Mouse (Mus musculus): ENCODE results near the gene Vamp9. TPM values are rescaled to one million over a fixed set of nuclear protein-coding genes. Genes with fewer than 3 reads are reported as not detected.
A peak's percentile ranks its signal among the peaks of the same experiment; 100 is the strongest.

Gene Vamp9
- total RNA-seq (2021), result under 1 TPM in 1 of 2 experiments, not detected in 1; 0.41 TPM
- long read RNA-seq, experiment 1, result 0 reads
- long read RNA-seq, experiment 2, result 0 reads

DNA sequence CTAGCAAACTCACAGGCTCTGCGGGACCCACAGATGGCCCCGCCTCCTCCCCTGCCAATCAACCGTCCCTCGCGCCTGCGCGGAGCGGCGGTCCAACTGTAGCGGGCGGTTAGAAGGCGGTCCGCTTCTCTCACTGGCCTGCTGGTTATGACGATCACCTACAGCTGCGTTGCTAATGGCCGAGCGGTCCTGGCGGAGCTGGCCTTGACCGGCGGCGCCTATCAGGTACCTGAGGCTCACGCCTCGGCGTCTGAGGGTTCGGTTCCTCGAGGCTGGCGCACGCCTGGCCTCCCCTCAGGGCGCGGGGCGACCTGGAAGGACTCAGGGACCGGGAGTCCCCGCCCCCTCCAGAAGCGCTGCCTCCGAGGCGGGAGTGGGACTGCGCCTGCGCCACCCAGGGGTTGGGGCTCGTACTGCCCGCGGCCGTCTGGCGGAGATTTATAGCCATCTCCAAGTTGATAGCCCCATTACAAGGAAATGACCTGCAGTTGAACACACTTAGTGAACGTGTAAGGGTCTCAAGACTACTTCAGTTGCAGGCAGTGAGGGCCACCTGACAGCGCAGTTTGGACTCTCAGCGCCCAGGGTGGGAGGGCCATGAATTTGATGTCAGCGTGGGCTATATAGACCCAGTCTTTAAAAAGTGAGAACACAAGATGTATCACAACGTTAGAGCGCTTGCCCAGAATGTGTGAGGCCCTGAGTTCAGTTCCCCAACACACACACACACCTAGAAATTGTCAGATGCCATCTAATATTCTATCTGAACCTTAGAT, at the start of gene Vamp9:
Gene Vamp9, plus strand, starts transcription at position 74 of the 776 bp plus-strand sequence.
- DNase-seq (ENCODE audit: low spot score in 2 of 2), result peak; percentile 90 to 95

DNA sequence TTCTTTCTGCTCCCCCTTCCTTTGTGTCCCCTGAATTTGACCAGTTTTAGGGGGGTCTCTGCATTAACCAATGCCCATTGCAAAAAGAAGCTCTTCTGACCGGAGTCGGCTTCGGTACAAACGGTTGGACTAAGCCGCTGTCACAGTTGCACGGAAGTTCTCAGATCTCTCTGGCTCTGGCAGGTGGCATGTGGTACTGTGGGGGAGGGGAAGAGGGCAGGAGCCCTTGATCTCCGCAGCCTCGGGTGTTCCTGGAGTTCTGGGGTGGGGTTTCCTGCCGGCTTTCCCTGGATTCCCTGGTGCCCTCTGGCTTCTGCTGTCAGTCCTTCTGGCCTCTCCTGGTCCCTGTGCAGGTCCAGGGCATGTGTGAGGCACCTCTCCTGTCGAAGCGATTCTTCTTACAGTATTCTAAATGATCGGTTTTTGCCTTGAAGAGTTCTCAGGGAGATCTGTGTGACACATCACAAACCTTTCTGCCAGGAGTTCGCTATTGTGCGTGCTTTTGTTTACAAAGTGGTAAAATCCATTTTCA, 48.9 kb upstream of the Vamp9 start:
- DNase-seq (ENCODE audit: low spot score in 2 of 2), result no peak

DNA sequence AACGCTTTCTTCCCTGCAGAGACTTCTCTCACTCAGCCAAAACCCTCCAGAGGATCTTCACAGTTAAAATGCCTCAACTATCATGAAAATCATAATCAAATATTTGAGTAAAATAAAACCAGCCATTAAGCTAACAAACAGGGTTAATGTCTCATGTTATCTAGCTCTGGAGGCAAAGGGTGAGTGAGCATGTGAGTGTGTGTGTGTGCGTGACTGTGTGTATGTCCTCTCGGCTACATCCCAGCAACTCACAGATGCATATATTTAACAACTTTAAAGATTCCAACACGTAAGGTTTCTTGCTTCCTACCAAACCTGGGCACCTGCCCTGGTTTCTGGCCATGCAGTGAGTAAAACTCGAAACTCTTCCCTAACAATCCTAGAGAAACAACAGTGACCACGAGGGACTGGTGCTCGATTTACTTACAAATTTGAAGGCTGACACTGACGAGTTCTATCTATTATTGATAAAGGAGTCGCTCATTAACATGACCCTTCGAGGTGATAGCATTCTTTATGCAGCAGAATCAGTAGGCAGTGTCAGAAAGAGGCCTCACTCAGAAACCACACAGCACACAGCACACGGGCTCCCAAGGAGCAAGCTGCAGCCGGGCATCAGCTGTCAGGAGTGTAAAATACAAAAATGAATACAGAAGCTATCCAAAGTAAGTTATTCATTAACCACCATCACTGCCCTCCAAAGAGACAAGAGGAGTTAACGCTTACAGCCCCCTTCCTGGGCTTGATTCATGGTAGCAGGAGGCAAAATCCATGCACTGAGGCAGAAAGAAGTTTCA, 46.2 kb upstream of the Vamp9 start:
- DNase-seq (ENCODE audit: low spot score in 2 of 2), result no peak

DNA sequence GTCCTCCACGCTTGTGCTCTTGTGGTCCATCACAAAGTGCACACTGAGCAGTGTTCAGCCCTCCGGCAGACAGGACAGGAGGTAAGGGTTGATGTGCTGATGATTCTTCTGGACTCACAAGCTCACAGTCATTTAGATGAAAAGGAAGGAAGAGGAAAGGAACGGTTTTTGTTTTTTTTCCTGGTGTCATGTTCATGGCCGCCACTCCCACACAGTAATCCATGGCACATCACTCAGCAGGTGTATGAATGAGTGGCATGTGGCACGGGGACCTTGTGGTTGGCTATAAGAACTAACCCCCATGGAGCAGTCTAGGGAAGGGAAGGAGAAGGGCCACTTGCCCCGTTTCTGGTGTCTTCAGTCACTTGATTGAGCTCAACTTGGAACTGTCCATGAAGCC, 44.2 kb upstream of the Vamp9 start:
- no peak for DNase-seq (ENCODE audit: low spot score in 2 of 2)

DNA sequence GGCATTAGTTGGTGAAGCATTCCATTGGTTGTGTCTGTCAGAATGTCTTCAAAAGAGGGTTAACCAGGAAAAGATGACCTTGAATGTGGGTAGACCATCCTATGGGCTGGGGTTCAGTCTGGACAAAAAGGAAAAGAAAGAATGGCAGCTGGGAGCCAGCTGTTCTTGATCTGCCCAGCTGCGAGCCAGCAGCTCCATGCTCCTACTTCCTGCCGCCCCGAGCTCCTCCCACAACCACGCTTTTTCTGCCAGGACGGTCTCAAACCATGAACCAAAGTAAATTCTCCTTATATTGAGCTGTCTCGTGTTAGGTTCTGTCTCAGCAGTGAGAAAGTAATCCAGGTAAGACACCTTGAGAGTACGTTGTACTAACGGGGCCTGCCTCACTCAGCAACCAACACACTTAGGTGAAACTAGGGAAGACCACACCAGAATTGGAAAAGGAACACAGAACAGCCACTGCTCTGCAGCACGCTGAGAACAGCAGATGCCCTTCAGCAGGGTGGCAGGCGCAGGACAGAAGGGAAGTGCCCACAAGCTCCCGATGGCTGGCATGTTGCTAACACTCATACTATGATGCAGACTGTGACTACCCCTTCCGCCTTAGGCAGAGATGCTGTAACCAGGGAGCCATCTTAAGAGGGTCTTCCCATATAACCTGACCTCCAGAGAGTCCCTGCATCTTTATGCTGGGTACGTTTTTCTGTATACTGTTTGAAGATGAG, 42.2 kb upstream of the Vamp9 start:
- DNase-seq (ENCODE audit: low spot score in 2 of 2), result no peak

DNA sequence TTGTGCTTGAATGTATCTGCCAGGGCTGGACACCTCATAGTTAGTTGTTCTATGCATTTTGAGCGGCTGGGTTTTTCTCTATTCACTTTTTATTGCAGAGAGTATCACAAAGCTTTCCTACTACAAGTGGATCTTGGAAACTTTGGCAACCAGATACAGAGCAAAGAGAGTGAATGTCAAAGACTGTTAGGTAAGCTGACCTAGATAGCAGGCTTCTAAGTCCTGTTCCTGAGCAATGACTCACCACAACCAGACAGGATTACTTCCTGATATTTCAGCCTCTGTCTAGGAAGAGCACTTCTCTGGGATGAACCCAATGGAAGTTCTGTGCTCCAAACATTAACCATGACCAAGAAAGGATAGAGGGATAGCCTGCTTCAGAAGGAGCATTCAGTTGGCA, 40.3 kb upstream of the Vamp9 start:
- no peak for DNase-seq (ENCODE audit: low spot score in 2 of 2)

DNA sequence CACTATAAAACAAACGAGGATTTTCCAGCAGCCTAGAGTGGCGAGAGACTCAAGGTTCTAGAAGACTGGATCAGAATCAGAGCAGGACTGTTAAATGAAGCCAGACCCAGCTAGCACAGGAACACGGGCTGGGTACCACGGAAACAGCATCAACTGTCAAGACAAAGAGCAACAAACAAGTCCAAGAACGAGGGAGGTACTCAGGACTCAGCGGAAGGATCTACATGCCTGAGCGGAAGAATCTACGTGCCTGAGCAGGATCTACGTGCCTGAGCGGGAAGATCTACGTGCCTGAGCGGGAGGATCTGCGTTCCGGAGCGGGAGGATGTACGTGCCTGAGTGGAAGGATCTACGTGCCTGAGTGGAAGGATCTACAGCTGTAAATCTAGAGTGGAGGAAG, 37.8 kb upstream of the Vamp9 start:
- DNase-seq (ENCODE audit: low spot score in 2 of 2), result no peak

DNA sequence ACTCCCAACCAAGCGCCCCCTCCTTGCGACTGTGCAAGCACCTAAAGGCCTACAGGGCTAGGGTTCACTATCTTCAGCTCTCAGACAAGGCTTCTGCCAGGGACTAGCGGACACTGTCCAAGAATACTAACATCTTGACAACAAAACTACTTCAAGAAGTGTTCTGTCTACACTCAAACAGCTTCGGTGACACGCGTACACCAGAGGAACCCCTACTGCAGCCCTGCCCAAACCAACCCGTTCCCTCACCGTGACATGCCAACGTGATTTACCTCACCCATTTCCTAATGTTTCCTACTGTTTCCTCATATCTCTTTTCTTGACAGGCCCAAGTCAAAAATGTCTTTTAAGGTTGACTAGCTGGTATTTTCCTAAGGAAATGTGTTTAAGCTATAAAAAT, 37.1 kb upstream of the Vamp9 start:
- no peak for DNase-seq (ENCODE audit: low spot score in 2 of 2)

DNA sequence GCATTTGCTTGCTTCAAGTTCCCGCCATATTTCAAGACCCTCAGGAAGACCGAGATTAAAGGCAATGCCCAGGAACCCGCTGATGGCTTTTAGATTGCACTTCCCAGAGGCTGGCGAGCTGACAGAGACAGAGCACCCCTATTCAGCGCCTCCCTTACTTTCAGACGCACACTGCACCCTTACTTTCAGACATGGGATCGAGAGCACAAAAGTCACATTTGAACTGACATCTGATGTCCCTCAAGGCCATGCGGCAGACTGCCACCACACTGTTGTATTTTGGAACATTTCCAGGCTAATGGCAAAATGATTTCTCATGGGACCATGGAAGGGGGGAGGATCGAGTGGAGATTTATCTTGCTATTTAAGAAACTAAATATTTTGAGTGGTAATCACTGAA, 28.5 kb upstream of the Vamp9 start:
- no peak for DNase-seq (ENCODE audit: low spot score in 2 of 2)

DNA sequence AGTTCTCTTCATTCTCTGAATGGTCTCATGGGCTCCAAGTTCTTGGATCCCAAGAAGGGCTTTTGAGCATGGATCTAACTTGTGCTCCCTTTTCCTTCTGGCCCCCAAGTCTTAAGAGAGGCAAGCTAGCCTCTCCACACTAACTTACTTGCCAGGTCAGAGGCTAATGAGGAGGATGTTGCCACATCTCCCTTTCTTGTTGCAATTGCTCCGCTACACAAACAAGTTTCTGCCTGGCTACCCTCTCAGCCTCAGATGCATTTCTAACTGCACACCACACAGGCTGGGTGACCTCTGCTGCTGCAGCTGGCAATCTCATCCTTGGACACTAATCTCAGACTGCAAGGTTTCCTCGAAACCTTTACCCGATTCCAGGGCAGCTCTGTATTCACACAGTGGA, 23.6 kb upstream of the Vamp9 start:
- DNase-seq (ENCODE audit: low spot score in 2 of 2), result no peak

DNA sequence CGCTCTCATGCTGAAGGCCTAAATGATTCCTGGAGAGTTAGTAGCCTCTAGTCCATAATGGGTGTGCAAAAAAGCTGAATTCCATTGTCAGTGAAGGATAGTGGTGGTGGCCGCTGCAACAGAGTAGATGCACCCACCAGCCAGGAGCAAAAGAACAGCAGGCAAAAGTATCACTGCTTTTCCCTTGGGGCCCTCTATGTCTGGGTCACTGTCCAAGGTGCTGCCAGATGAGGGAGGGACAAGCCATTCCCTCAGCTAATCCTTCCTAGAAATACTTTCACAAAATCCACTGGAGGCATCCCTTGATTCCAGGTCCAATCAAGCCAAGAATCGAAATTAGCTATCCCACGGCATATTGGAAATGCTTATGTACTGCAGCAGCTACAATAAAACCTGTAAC, 22.0 kb upstream of the Vamp9 start:
- no peak for DNase-seq (ENCODE audit: low spot score in 2 of 2)

DNA sequence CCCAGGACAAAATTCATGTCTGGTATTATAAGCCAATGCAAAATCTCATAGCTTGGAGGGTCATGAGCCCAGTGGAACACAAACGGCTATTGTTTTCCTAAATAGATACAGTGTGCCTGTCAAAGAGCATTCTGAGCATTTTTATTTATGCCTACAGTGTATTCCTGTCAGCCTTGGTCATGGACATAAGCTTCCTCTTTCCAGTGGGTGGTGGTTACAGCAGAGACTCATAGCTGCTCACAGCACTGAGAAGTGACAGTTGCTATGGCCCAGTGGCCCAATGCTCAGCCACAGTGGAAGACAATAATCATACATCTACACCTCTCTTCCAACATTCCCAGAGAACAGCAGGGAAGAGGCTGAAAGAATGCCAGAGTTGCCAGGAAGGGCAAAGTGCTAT, 18.9 kb upstream of the Vamp9 start:
- no peak for DNase-seq (ENCODE audit: low spot score in 2 of 2)

DNA sequence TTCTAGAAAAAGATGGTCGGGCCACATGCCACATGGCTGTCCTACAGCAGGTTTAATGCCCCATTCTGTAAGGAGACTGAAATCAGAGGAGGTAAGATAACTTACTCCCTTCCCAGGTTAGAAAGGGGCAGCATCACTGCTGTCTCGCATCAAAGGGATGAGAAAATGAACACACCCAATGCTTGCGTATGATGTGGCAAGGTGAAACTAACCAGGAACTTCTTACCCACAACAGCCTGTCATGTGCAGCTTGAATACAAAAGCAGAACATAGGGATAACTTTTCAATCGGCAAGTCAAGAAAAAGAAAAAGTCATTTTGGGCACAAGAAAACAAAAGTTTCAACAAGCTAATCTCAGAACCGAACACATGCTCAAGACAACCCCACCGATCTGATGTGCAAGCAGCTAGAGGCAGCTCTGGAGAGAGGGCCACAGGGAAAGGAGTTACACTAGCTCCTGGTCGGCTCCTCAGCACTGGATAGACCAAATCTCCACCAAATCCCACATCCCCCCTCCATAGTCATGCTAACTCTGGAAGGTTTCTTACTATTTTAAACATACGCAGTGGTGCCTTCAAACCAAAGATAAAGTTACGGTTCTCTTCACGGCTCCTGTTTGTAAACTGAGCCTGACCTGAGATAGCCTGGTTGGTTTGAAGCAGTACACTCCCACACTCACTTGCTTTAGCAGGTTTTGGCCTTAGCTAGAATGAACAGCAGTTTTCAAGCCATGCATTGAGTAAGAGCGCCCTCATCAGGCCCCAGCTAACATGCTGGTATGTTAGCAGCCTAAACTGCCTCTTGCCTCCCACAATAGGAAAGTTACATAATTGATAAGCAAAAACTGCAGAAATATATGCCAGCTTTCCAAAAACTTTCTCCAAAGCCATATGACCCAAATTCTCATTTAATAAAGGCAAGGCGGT, 14.3 kb upstream of the Vamp9 start:
- DNase-seq (ENCODE audit: low spot score in 2 of 2), result peak in 1 of 2 experiments; percentile 27

DNA sequence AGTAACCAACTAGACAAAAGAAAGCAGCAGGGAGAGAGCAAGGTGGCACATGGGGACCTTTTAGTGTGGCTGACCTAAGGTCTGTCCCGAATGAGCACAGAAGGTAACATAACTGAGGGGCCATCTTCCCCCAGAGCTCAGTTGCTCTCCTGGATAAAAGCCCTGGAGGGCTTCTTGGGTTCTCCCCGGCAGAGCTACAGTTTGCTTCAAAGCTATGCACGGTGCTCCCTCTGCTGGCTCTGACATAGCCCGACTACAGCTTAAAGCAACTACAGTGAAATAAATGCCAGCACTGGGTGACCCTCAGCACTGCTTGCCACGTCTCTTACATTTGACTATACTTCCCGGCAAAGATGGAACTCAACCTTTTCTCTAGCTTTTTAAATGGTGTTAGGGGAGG, 6.0 kb upstream of the Vamp9 start:
- peak in 1 of 2 experiments; percentile 40 for DNase-seq (ENCODE audit: low spot score in 2 of 2)

DNA sequence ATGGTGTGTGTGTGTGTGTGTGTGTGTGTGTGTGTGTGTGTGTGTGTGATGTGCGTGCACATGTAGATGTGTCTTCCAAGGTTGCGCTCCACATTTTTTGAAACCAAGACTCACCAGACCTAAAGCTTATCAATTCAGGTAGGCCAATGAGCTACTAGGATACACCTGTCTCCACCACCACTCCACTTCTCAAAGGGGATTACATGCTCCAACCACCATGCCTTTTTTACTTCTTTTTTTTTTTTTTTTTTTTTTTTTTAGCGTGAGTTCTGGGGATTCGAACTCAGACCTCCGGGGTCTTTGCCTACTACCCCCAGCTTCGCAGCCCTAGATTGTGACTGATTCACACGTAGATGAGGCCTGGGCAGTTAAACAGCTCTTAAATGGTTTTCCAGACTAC, 323 bp upstream of the Vamp9 start:
- no peak for DNase-seq (ENCODE audit: low spot score in 2 of 2)

DNA sequence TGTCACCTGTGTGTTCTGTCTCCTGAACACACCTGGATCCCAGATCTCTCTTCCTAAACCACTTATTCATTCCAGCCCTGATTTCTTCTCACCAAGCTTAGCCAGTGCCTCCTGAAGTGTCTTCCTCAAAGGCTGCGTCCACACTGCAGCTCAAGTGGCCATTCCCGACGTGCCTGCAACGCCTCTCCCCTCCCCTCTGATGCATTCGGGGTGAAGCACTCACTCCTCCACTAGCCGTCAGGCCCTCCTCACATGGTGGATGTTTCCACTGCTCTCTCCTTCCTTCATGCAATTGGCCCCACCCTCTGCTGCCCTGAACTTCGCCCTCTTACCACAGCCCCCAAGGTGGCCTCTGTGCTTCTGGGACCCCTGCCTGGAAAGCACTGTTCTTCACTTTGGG, 9.4 kb downstream of the Vamp9 start:
- no peak for DNase-seq (ENCODE audit: low spot score in 2 of 2)

DNA sequence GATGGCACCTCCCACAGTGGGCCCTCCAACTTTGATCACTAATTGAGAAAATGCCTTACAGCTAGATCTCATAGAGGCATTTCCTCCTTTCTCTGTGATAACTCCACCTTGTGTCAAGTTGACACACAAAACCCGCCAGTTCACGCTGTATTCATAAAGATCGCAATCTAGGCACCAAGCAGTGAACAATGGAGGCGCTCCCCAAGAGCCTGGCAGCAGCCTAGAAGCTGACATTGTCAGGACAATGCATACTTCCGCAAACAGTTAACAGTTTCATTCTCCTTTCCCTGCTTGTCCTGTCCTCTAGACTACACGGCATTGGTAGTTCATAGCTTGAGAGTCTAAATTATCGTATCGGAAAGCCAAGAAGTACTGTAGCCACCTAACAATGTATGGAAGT, 16.0 kb downstream of the Vamp9 start:
- DNase-seq (ENCODE audit: low spot score in 2 of 2), result no peak

DNA sequence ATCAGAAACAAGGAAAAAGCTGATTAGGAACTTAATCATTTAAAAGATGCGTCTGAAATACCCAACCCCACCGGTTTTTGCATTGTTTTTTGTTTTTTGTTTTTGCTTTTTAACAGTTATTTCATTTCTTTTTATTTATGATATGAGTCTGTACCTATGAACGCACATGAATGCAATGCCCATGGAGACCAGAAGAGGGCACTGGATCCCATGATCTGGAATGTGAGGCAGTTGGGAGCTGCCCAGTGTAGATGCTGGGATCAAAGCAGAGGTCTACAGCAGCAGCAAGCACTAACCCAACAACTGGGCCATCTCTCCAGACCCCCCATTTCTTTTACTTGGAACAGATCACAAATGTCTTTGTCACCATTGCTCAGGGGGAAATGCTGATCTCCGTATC, 21.9 kb downstream of the Vamp9 start:
- DNase-seq (ENCODE audit: low spot score in 2 of 2), result peak in 1 of 2 experiments; percentile 23

DNA sequence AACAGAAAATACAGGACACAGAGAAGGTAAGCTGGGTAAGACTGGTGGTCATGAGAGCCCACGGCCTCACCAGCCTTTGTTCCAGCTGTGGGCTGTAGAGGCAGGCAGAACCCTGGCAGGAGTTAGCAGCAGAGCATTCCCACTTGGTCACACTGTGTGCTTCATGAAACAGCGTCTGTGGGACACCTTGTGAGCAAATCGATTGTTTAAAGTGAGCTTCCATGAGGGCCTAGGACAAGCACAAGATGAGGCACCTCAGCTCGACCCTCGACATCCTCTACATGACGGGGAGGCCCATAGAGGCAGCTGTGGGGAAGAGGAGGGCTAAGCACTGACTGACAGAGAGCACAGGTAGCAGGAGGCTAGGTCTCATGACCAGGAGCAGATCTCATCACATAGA, 25.9 kb downstream of the Vamp9 start:
- no peak for DNase-seq (ENCODE audit: low spot score in 2 of 2)

DNA sequence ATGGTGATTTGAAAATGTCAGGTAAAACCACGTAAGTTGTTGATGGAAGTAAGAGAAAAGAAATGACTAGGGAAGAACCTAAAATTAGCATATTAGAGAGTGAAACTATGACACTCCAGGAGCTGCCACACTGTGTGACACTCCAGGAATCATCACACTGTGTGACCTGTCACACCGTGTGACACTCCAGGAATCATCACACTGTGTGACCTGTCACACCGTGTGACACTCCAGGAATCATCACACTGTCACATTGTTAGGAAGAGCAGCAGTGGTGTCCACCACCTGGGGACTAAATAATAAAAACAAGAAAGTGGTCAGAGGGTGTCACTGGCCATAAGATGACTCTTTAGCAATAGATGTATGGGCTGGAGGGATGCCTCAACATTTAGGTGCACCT, 33.4 kb downstream of the Vamp9 start:
- no peak for DNase-seq (ENCODE audit: low spot score in 2 of 2)

DNA sequence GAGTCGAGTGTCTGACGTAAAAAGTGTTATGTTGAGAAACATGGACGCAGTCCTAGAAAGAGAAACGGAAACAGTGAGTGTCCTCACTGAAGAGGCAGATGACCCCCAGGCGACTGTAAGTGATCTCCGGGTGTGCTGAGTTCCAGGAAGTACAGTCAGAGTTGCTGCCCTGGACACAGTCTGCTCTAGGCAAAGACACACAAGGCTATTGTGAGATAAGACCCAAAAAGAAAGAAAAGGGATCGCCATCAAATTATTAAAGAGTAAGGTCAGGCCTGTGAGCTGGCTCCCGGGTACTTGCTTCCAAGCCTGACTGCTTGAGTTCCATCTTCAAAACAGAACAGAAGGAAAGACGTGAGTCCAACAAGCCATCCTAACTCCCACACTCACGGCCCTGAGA, 35.2 kb downstream of the Vamp9 start:
- DNase-seq (ENCODE audit: low spot score in 2 of 2), result no peak

Data from gastrocnemius, postnatal 4 days (tissue).